Mouse (Mus musculus): ENCODE data around the gene Rabgef1.

DNA sequence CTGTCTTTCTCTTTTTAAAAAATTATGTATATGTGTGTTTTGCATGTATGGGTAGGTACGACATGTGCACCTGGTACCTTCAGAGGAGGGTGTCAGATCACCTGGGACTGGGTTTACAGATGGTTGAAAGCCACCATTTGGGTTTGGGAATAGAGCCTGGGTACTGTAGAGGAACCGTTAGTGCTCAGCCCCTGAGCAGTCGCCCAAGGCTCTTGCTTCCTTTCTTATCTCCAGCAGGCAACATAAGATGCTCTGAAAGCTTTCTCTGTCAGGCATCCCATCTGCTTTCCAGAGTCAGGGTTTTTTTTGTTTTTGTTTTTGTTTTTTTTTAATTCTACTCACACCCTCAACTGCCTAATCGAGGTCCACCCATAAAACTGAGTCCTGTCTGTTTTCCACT, 6.4 kb upstream of the Rabgef1 start:
- TF ChIP-seq CTCF (IDR thresholded peaks at IDR 0.05; ENCODE audit: borderline replicate concordance, insufficient read depth, low read depth, low read length) (no peak), POLR2A (IDR thresholded peaks at IDR 0.05; ENCODE audit: borderline replicate concordance, insufficient read depth, low read length) (no peak)

All from cerebellum, adult 2 months (tissue).